Mouse (Mus musculus): ENCODE data around the gene Zfyve9.

Gene Zfyve9

GRCm38 (mm10) chr4:108780057-108780863, at the start of gene Zfyve9:
Zfyve9 (minus strand) TSS chr4:108780798.
- no peak for TF ChIP-seq GATA4 (IDR thresholded peaks at IDR 0.05; ENCODE audit: insufficient replicate concordance, low read length)

GRCm38 (mm10) chr4:108826643-108827042, 46.0 kb upstream of the Zfyve9 start:
- no peak for TF ChIP-seq GATA4 (IDR thresholded peaks at IDR 0.05; ENCODE audit: insufficient replicate concordance, low read length)

DNA sequence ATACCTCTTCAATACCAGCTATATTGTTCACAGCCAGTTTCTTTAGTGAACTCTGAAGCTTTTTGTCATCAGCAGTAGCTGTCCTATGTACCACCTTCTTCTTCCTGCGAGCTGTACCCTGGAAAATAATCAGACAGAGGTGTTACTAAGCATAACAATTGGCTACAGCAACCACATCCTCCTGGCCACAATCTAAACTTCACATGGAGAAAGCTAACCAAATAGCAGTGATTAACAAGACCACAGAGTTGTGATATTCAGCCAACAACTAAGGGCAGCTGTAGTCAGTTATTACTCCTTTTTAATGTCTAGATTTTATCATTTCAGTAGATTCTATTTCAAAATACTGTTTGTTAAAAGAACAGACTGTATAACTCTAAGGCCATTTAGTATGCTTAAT, 45.5 kb upstream of the Zfyve9 start:
- no peak for TF ChIP-seq GATA4 (IDR thresholded peaks at IDR 0.05; ENCODE audit: insufficient replicate concordance, low read length)

GRCm38 (mm10) chr4:108825677-108826076, 45.1 kb upstream of the Zfyve9 start:
- no peak for TF ChIP-seq GATA4 (IDR thresholded peaks at IDR 0.05; ENCODE audit: insufficient replicate concordance, low read length)

DNA sequence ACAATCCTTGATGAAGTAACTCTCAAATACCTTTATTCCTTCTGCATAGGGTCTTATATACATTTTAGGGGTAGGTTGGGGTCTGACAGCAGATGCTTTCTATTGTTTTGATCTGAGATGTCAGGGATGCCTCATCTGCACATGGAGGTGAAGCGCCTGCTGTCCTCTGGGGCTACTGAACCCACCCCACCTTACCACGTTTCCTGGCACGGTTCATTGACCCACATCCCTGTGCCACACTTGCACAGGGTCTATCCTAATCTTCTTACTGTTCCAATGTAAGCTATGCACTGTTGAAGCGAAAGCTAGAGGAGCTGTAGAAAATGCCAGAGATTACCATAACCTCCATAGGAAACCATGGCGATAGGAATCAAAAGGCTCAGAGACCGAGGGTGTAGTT, 31.0 kb upstream of the Zfyve9 start:
- no peak for TF ChIP-seq GATA4 (IDR thresholded peaks at IDR 0.05; ENCODE audit: insufficient replicate concordance, low read length)

- no peak for TF ChIP-seq GATA4 (IDR thresholded peaks at IDR 0.05; ENCODE audit: insufficient replicate concordance, low read length)
These were observed 30.5 kb upstream of the Zfyve9 start for GRCm38 (mm10) chr4:108811142-108811541.

DNA sequence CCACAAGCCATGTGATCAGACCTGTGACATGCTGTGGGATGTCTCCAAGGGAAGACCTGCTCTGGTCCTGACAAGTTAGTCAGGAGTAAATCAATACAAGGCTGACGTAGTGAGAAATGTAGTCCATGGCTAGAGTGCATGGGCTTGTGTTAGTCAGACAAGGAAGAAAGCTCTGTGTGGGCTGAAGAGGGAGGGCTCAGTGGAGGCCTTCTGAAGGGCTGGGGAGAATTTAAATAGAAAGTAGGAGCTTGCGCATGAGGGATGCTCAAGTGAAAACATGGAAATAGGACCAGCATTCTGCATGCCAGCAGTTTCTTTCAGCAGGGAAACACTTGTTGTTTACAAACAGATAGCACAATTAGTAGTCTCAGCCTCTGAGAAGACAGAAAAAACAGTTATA, 22.9 kb upstream of the Zfyve9 start:
- no peak for TF ChIP-seq GATA4 (IDR thresholded peaks at IDR 0.05; ENCODE audit: insufficient replicate concordance, low read length)

DNA sequence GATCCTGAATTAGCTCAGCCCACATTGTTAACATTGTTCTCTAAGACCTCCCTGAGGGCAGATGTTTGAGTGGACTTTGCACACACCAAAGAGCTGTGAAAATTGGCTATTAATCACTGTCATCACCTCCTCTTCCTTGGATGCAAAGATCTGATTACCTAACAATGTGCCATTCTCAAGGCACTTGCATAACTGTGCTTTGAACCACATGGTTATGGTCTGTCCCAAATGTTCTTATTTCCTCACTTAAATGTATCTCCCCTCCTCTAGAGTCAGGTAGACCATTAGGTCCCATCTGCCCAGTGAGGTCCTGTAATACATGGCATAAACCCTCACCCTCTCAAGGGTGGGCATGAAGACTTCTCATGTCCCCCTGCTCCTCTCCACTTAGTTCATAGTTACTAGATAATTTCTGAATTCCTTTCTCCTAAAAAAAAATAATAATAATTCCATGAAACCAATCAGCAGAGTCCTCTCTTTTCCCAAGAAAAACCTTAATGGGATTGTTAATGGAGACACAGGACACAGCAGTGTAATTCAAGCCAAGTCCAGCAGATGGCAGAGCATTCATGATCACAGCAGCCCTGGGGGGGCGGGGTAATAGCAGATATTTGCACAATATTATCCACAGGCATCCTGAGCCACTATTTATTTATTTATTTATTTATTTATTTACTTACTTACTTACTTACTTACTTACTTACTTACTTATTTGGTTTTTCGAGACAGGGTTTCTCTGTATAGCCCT, 17.7 kb upstream of the Zfyve9 start:
- TF ChIP-seq GATA4 (IDR thresholded peaks at IDR 0.05; ENCODE audit: insufficient replicate concordance, low read length), result no peak

DNA sequence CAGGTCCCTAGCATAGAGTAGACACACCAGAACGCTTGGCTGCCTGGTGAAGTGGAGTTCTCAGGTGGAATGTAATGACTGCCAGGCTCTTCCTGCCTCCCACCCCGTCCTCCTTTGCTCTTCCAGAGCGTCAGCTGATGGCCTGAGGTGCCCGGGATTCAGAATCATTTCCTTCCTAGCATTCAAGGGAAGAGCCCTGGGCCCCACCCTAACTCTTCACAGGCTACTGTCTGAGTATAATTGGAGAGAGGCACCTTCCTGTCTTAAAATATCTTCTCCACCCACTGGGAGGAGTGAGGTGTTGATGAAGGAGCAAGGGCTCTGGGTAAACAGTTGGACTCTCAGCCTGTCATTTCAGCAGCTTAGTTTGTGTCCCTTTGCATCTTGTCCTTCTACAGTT, 16.1 kb upstream of the Zfyve9 start:
- no peak for TF ChIP-seq GATA4 (IDR thresholded peaks at IDR 0.05; ENCODE audit: insufficient replicate concordance, low read length)

DNA sequence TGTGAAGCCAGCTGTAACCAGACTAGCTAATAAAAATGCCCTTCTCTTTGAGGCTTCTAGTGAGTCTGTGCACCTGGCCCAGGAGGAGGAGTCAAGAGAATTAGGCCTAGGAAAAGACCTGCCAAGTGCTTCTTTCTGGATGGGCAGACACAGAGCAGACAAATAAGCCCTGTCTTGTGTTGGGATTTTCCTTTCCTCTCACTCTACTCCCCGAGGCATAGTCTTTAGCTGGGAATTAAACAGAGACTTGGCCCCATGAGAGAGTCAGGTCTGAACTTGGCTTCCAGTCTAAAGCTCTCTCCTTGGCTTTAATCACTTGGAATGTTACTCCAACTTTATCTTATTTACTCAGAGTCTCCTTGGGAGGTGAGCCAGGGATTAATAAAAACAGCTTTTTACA, 13.3 kb upstream of the Zfyve9 start:
- no peak for TF ChIP-seq GATA4 (IDR thresholded peaks at IDR 0.05; ENCODE audit: insufficient replicate concordance, low read length)

DNA sequence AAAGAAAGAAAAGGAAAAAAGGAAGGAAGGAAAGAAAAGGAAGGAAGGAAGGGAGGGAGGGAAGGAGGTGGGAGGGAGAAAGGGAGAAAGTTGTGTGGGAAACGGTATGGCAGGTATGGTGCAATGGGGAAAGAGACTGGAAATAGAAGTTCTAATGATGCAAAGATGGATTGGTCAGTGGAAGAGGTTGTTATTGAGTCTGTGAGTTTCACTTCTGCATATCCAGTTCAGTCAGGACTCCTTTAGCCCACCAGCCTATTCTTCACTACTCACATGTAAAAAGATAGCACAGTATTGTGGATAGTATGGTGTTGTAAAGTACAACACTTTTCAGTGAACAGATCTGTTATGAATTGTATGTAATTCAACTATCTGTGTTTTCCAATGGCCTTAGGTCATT, 9.9 kb upstream of the Zfyve9 start:
- TF ChIP-seq GATA4 (IDR thresholded peaks at IDR 0.05; ENCODE audit: insufficient replicate concordance, low read length), result no peak

DNA sequence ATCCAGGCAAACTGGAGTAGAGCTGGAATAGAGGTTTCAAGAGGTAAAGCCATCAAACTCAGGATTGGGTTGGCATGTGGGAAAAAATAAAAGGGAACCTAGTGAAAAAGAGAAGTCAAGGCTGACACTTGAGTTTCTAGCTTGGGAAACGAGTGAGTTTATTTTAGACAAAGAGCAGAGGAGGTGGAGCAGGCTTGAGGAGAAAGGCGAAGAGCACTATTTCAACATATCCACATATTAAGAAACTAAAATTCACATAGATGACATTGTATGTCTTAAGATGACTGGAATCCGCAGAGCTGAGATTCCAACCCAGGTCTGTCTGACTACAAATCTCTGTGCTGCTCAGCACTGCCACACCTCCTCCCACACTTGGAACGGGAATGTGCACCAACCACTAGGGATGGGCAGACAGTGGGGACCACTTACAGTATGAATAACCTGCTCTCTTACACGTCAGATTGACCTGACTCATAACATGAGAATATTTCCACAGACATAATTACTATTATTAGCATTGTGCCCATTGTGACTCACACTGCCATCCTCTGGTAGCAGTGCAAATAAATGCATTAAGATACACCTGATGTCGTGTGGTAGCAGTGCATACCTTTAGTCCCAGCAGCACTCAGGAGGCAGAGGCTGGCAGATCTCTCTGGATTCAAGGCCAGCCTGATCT, 8.8 kb upstream of the Zfyve9 start:
- no peak for TF ChIP-seq GATA4 (IDR thresholded peaks at IDR 0.05; ENCODE audit: insufficient replicate concordance, low read length)

- TF ChIP-seq GATA4 (IDR thresholded peaks at IDR 0.05; ENCODE audit: insufficient replicate concordance, low read length), result no peak
These were observed 2.0 kb upstream of the Zfyve9 start for GRCm38 (mm10) chr4:108782421-108783085.

GRCm38 (mm10) chr4:108781596-108781995, 998 bp upstream of the Zfyve9 start:
- no peak for TF ChIP-seq GATA4 (IDR thresholded peaks at IDR 0.05; ENCODE audit: insufficient replicate concordance, low read length)

- no peak for TF ChIP-seq GATA4 (IDR thresholded peaks at IDR 0.05; ENCODE audit: insufficient replicate concordance, low read length)
These were observed 237 bp upstream of the Zfyve9 start for GRCm38 (mm10) chr4:108780864-108781205.

DNA sequence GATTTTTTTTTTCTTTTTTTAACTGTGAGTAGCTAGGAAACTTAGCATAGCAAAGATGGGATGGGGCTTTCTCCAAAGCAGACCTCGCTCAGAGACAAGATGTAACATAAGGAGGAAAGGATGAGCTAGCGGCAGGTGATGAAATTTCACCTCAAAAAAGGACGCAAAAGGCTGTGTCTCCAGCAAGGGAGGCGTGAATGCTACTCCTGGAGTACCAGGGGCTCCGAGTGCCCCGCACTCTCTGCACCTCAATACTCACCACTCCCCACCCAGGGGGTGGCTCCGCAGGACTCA, 888 bp downstream of the Zfyve9 start:
- no peak for TF ChIP-seq GATA4 (IDR thresholded peaks at IDR 0.05; ENCODE audit: insufficient replicate concordance, low read length)
